Mouse (Mus musculus) heart, embryonic 13.5 days (tissue): ENCODE measurements around the gene Tlr4. TPM values are rescaled to one million over a fixed set of nuclear protein-coding genes. Genes with fewer than 3 reads are reported as not detected.
A peak's percentile ranks its signal among the peaks of the same experiment; 100 is the strongest.

Source experiments
- ATAC-seq: fragments of 200-750 bp; cut with Nextera tagmentation; 2 replicates; pipeline ENCODE4 v1.8.0; 2017; ENCODE audit warnings: moderate TSS enrichment; ENCODE audit not compliant: insufficient number of reproducible peaks, low FRiP score, low TSS enrichment; ENCODE audit errors: extremely low read depth
- H3K27ac ChIP-seq: fragments of 300-500 bp; sonication (generic); replicated peaks from 2 replicates; pipeline ENCODE4 v1.5.1; 2015; ENCODE audit warnings: moderate library complexity, mild to moderate bottlenecking, inconsistent platforms
- H3K27me3 ChIP-seq: fragments of 300-500 bp; sonication (generic); replicated peaks from 2 replicates; pipeline ENCODE4 v1.6.1; 2015; ENCODE audit warnings: mild to moderate bottlenecking, inconsistent platforms
- H3K36me3 ChIP-seq: fragments of 300-500 bp; sonication (generic); 2 replicates; pipeline ENCODE4 v1.6.1; 2015; ENCODE audit warnings: mild to moderate bottlenecking, inconsistent platforms
- H3K4me1 ChIP-seq: fragments of 300-500 bp; sonication (generic); 2 replicates; pipeline ENCODE4 v1.6.1; 2015; ENCODE audit warnings: inconsistent platforms
- H3K4me2 ChIP-seq: fragments of 300-500 bp; sonication (generic); 2 replicates; pipeline ENCODE4 v1.6.1; 2015; ENCODE audit warnings: inconsistent platforms, mild to moderate bottlenecking, moderate library complexity
- H3K4me3 ChIP-seq: fragments of 300-500 bp; sonication (generic); 2 replicates; pipeline ENCODE4 v1.5.1; 2015; ENCODE audit warnings: moderate library complexity, mild to moderate bottlenecking, inconsistent platforms
- H3K9ac ChIP-seq: fragments of 300-500 bp; sonication (generic); 2 replicates; pipeline ENCODE4 v1.6.1; 2015; ENCODE audit warnings: inconsistent platforms, mild to moderate bottlenecking, moderate library complexity
- H3K9me3 ChIP-seq: fragments of 300-500 bp; sonication (generic); 2 replicates; pipeline ENCODE4 v1.6.1; 2016; ENCODE audit warnings: inconsistent platforms
- WGBS: fragments of 180-500 bp; shearing (Covaris S2); methylation state at CpG from one replicate; pipeline ENCODE4 v1.1.7; 2015; ENCODE audit warnings: mixed read lengths; 5-methylcytosine and 5-hydroxymethylcytosine counted together
- polyA plus RNA-seq: library from polyadenylated mRNA; unstranded; fragments of >200 nt; fragmentation: Nextera tagmentation; extraction: Ambion mirVana; gene quantifications from 2 replicates; pipeline ENCODE4 v1.2.1, GENCODE M21; 2015

The Tlr4 gene
- polyA plus RNA-seq, 1 experiment from 2014 or later = 2.3 TPM

DNA sequence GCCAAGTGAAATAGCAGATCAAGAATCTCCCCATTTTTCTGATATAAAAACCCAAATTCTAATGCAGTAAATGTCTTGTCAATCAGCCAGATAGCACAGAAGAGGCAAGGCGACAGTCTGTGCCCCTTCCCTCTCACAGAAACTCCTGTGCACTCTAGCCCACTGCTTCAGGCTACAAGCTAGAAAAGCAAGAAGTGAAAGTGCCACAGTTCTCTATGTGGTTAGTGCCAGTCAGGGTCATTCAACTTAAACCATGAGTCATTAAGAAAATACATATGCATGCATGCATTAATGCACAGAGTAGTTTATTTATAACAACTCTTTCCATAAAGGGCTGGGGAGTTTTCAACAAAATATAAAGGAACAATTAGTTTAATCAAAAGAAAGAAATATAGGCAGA lies 15.9 kb downstream of the Tlr4 start:
- Histone ChIP-seq H3K4me1 (no peaks in the 10 kb centered on the region), H3K9ac (no peak overlapping the region), H3K4me3 (no peak overlapping the region), H3K27ac (no peak overlapping the region), H3K4me2 (no peak overlapping the region), H3K9me3 (no peaks in the 10 kb centered on the region), H3K27me3 (no peaks in the 10 kb centered on the region), H3K36me3 (no peaks in the 10 kb centered on the region; the same call in 1 of the 2 replicates)
- 53% methylated on average over 1 of the region's 1 CpGs for WGBS
- no peak for ATAC-seq

GRCm38 (mm10) chr4:66852011-66852410 lies 24.6 kb downstream of the Tlr4 start:
- 75% methylated on average over 3 of the region's 3 CpGs for WGBS
- no peak for ATAC-seq
- no peak overlapping the region for H3K27ac ChIP-seq
- H3K36me3 ChIP-seq = no peaks in the 10 kb centered on the region
- no peaks in the 10 kb centered on the region for H3K27me3 ChIP-seq
- no peaks in the 10 kb centered on the region for H3K4me1 ChIP-seq
- H3K9ac ChIP-seq = no peak overlapping the region
- H3K4me3 ChIP-seq = no peak overlapping the region
- no peaks in the 10 kb centered on the region for H3K9me3 ChIP-seq
- no peak overlapping the region for H3K4me2 ChIP-seq

DNA sequence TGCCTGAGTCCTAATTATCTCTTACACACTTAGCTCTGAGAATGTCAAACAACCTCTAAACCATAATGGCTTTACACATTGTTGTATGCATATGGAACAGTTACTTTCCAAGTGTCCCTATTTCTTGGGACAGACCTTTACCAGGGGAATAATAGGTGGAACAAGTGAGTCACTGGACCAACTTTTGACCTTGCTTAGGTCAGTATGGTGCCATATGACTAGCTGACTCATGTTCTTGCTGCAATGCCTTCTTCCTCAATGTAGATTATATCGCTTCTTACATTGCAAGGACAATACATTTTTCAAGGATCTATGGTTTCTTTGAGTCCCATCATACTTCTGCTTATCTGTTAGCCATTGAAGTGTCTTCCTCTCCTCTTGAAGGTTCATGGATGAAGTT lies 29.6 kb downstream of the Tlr4 start:
- 78% methylated on average over 1 of the region's 1 CpGs for WGBS
- H3K9me3 ChIP-seq = no peaks in the 10 kb centered on the region
- H3K4me1 ChIP-seq = no peaks in the 10 kb centered on the region
- H3K4me3 ChIP-seq = no peak overlapping the region
- H3K27ac ChIP-seq = no peak overlapping the region
- ATAC-seq = no peak
- no peak overlapping the region for H3K4me2 ChIP-seq
- H3K36me3 ChIP-seq = no peaks in the 10 kb centered on the region
- no peaks in the 10 kb centered on the region for H3K27me3 ChIP-seq
- no peak overlapping the region for H3K9ac ChIP-seq

DNA sequence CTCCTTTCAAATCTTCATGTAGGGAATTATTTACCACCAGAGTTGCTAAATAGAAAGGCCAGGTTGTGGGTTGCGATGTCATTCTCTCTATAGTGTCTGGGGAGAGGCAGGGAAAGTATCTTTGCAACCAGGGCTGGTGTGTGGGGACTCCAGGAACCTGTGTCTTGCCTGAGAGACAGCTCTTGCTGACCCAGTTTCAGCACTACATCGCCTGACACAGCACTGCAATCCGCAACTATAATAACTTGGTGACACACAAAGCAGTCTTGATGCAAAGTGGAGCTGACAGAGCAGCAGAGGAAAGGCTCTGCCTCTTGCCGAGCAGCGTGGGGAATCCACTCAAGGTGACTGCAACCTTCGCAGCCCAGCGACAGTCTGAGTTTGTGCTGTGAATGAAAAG lies 42.5 kb downstream of the Tlr4 start:
- H3K4me1 ChIP-seq = no peaks in the 10 kb centered on the region
- 0 out of 2 replicates have a peak overlapping the region, but pooled peaks have one; percentile 7 for H3K4me2 ChIP-seq
- no peak overlapping the region for H3K27ac ChIP-seq
- no peak overlapping the region for H3K9ac ChIP-seq
- 53% methylated on average over 7 of the region's 7 CpGs for WGBS
- H3K27me3 ChIP-seq = no peaks in the 10 kb centered on the region
- no peak for ATAC-seq
- H3K9me3 ChIP-seq = no peaks in the 10 kb centered on the region
- H3K4me3 ChIP-seq = no peak overlapping the region
- H3K36me3 ChIP-seq = no peaks in the 10 kb centered on the region

DNA sequence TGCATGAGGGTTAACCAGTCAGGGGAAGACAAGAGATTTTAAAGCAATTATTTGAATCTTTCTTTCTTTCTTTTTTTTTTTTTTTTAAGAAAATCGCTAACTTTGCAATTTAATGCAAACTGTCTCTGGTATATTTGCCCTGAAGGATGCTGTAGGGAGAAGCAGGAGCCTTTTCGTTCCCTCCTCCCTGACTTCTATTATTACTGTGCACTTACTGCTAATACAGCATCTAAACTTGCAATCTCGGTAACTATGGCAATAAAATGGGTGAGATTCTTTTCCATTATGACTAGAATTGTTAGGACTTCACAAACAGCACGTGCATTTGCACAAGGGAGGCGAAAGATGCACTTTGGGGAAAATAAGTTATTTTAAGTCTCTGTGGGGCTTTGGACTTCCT lies 44.6 kb downstream of the Tlr4 start:
- no peak for ATAC-seq
- no peak overlapping the region for H3K4me2 ChIP-seq
- WGBS = 83% methylated on average over 5 of the region's 5 CpGs

GRCm38 (mm10) chr4:66873342-66873741 lies 46.0 kb downstream of the Tlr4 start:
- H3K4me1 ChIP-seq = no peaks in the 10 kb centered on the region
- no peaks in the 10 kb centered on the region for H3K9me3 ChIP-seq
- no peak overlapping the region for H3K4me2 ChIP-seq
- no peak overlapping the region for H3K27ac ChIP-seq
- no peak for ATAC-seq
- H3K36me3 ChIP-seq = no peaks in the 10 kb centered on the region
- no peaks in the 10 kb centered on the region for H3K27me3 ChIP-seq
- no peak overlapping the region for H3K4me3 ChIP-seq
- no peak overlapping the region for H3K9ac ChIP-seq

More for the DNA sequence above, 44.6 kb downstream of the Tlr4 start:
- H3K27ac ChIP-seq = no peak overlapping the region
- H3K4me1 ChIP-seq = no peaks in the 10 kb centered on the region
- no peaks in the 10 kb centered on the region for H3K27me3 ChIP-seq
- no peaks in the 10 kb centered on the region for H3K9me3 ChIP-seq
- H3K4me3 ChIP-seq = no peak overlapping the region
- no peaks in the 10 kb centered on the region for H3K36me3 ChIP-seq
- no peak overlapping the region for H3K9ac ChIP-seq

DNA sequence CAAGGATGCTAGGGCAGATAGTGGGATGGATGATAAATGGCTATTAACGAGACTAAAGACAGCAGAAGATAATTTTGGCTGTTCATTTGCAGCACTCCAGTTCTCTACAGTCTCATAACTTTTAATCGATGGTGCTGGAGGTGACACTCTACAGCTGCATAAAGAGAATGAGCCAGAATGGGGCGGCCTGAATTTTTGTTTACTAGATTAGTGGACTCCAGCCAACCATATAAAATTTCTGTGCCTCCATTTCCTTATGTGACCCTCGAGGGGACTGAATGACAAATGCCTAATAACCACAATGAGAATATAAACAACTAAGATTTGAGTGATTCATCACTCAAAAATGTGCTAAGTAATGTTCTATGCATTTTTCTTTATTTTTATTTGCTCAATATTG lies 48.4 kb downstream of the Tlr4 start:
- Histone ChIP-seq H3K4me3 (no peak overlapping the region), H3K9ac (no peak overlapping the region), H3K36me3 (no peaks in the 10 kb centered on the region), H3K9me3 (no peaks in the 10 kb centered on the region), H3K27me3 (no peaks in the 10 kb centered on the region), H3K4me2 (no peak overlapping the region), H3K27ac (no peak overlapping the region), H3K4me1 (no peaks in the 10 kb centered on the region)
- no peak for ATAC-seq
- 68% methylated on average over 4 of the region's 4 CpGs for WGBS

GRCm38 (mm10) chr4:66877609-66878008 lies 50.2 kb downstream of the Tlr4 start:
- Histone ChIP-seq H3K9ac (no peak overlapping the region), H3K27ac (no peak overlapping the region), H3K36me3 (no peaks in the 10 kb centered on the region), H3K4me1 (no peaks in the 10 kb centered on the region), H3K4me3 (no peak overlapping the region), H3K27me3 (no peaks in the 10 kb centered on the region), H3K4me2 (no peak overlapping the region), H3K9me3 (no peaks in the 10 kb centered on the region)
- no peak for ATAC-seq
- 64% methylated on average over 11 of the region's 11 CpGs for WGBS

- no peak overlapping the region for H3K4me2 ChIP-seq
- no peak overlapping the region for H3K27ac ChIP-seq
- H3K36me3 ChIP-seq = no peaks in the 10 kb centered on the region
- no peak overlapping the region for H3K4me3 ChIP-seq
- no peaks in the 10 kb centered on the region for H3K9me3 ChIP-seq
- no peak for ATAC-seq
- 85% methylated on average over 1 of the region's 1 CpGs for WGBS
- H3K27me3 ChIP-seq = no peaks in the 10 kb centered on the region
- H3K9ac ChIP-seq = no peak overlapping the region
- no peaks in the 10 kb centered on the region for H3K4me1 ChIP-seq
Measured at GRCm38 (mm10) chr4:66881496-66881895, 54.1 kb downstream of the Tlr4 start.

GRCm38 (mm10) chr4:66883264-66883663 lies 55.9 kb downstream of the Tlr4 start:
- ATAC-seq = no peak
- Histone ChIP-seq H3K36me3 (no peaks in the 10 kb centered on the region), H3K9me3 (no peaks in the 10 kb centered on the region), H3K27me3 (no peaks in the 10 kb centered on the region), H3K4me1 (no peaks in the 10 kb centered on the region), H3K4me2 (no peak overlapping the region), H3K9ac (no peak overlapping the region), H3K27ac (no peak overlapping the region), H3K4me3 (no peak overlapping the region)
- WGBS = 87% methylated on average over 5 of the region's 5 CpGs

DNA sequence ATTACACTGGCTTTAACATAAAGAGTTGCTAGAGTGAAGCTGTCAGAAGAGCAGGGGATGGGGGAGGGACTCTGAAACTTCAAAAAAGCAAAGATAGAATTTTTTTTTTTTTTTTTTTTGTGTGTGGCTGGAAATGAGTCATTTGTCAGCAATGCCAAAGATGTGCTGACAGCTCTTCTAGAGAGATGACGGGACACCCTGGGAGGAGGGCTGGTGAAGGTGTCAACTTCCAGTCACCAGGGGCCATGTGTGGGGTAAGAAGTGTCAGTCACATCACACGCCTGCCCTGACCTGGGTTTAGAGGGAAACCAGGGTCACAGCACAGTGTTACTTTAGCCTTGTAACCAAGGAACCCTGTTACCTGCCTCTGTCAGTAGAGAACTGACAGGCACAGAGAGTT lies 67.2 kb downstream of the Tlr4 start:
- Histone ChIP-seq H3K4me1 (peaks cover 23% of the 10 kb centered on the region), H3K27me3 (no peaks in the 10 kb centered on the region), H3K9me3 (no peaks in the 10 kb centered on the region), H3K4me3 (no peak overlapping the region), H3K27ac (peak overlapping the region; percentile 56; the same call in 1 of the 2 replicates), H3K9ac (no peak overlapping the region), H3K36me3 (no peaks in the 10 kb centered on the region), H3K4me2 (peak overlapping the region; percentile 20; the same call in 1 of the 2 replicates)
- peak; percentile 63; the same call in 1 of the 2 replicates for ATAC-seq
- 6% methylated on average over 2 of the region's 2 CpGs for WGBS

DNA sequence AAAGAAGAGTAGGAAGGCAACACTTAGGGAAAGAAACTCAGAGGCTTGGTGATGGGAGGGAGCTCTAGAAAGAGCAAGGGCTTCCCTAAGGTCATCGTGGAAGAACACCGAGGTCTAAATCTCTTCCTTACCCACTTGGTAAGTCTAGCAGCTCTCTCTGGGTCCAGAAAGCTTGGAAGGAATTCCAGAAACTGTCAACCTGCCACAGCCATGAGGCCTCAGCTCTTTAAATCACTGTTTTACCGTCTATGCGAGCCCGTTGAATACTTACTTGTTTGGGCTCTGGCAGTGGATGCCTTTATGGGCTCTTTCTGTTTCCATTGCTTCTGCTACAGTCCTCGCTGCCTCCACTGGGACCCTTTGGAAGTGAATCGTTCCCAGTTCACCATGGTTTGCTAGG lies 67.6 kb downstream of the Tlr4 start:
- 45% methylated on average over 7 of the region's 7 CpGs for WGBS
- Histone ChIP-seq H3K4me1 (peaks cover 23% of the 10 kb centered on the region), H3K9me3 (no peaks in the 10 kb centered on the region), H3K4me2 (peak overlapping the region; percentile 20; the same call in 1 of the 2 replicates), H3K36me3 (no peaks in the 10 kb centered on the region), H3K27ac (peak overlapping the region; percentile 56; the same call in 1 of the 2 replicates), H3K27me3 (no peaks in the 10 kb centered on the region), H3K4me3 (no peak overlapping the region), H3K9ac (no peak overlapping the region)
- ATAC-seq = no peak
